Mouse (Mus musculus) ES-Bruce4 (cell line): ENCODE measurements around the gene Thbs2.

ENCODE experiments used
- CTCF ChIP-seq: IDR thresholded peaks from one replicate; pipeline ENCODE4 v1.8.1; 2011; ENCODE audit warnings: low read depth, low read length
- EP300 ChIP-seq: IDR thresholded peaks from 2 replicates; pipeline ENCODE4 v1.6.1; 2011; ENCODE audit warnings: low read depth, low read length; ENCODE audit not compliant: insufficient read depth

DNA sequence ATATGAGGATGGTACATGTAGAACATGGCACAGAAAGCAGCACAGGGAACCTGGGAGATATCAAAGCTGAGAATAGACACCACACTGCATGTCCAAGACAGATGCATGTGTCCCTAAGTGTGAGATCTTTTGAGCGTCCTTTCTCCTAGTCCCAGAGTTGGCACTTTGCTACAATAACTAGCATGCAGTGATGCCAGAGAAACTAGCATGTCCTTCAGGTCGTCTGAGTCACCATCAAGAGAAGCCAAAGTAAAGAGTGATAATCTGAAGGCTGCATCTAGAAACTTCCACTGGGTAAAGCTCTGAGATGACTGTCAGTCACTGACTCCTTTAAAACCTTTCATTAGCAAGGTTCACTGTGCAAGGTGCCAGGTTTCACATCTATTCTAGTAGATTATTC is 7.9 kb upstream of the Thbs2 start:
- no peak for TF ChIP-seq CTCF
- TF ChIP-seq EP300, result no peak
